Mouse (Mus musculus) hindbrain, embryonic 12.5 days (tissue): ENCODE data around the gene Cdc42se1. TPM values are rescaled to one million over a fixed set of nuclear protein-coding genes. Genes with fewer than 3 reads are reported as not detected.
A peak's percentile ranks its signal among the peaks of the same experiment; 100 is the strongest.
"Not testable (repeated sequence)": the region's sequence is repeated elsewhere in the genome, so short reads cannot be mapped to it uniquely, and the experiment has no call there.

ENCODE experiments used
- ATAC-seq: fragments of 200-750 bp; cut with Nextera tagmentation; 2 replicates; pipeline ENCODE4 v1.8.0; 2017; ENCODE audit warnings: moderate TSS enrichment; ENCODE audit not compliant: low FRiP score
- H3K27ac ChIP-seq: fragments of 300-500 bp; sonication (generic); 2 replicates; pipeline ENCODE4 v1.5.1; 2016; ENCODE audit warnings: mild to moderate bottlenecking
- H3K27me3 ChIP-seq: fragments of 300-500 bp; sonication (generic); 2 replicates; pipeline ENCODE4 v1.6.1; 2016; ENCODE audit warnings: mild to moderate bottlenecking
- H3K36me3 ChIP-seq: fragments of 300-500 bp; sonication (generic); 2 replicates; pipeline ENCODE4 v1.6.1; 2016; ENCODE audit warnings: mild to moderate bottlenecking
- H3K4me1 ChIP-seq: fragments of 300-500 bp; sonication (generic); 2 replicates; pipeline ENCODE4 v1.6.1; 2016
- H3K4me2 ChIP-seq: fragments of 300-500 bp; sonication (generic); replicated peaks from 2 replicates; pipeline ENCODE4 v1.6.1; 2016; ENCODE audit warnings: mild to moderate bottlenecking
- H3K4me3 ChIP-seq: fragments of 300-500 bp; sonication (generic); 2 replicates; pipeline ENCODE4 v1.5.1; 2016; ENCODE audit warnings: mild to moderate bottlenecking
- H3K9ac ChIP-seq: fragments of 300-500 bp; sonication (generic); 2 replicates; pipeline ENCODE4 v1.6.1; 2016; ENCODE audit warnings: mild to moderate bottlenecking, moderate library complexity
- H3K9me3 ChIP-seq: fragments of 300-500 bp; sonication (generic); replicated peaks from 2 replicates; pipeline ENCODE4 v1.6.1; 2016; ENCODE audit warnings: mild to moderate bottlenecking
- WGBS: fragments of 180-500 bp; shearing (Covaris S2); methylation state at CpG from one replicate; pipeline ENCODE4 v1.1.7; 2016; 5-methylcytosine and 5-hydroxymethylcytosine counted together
- polyA plus RNA-seq: library from polyadenylated mRNA; unstranded; fragments of >200 nt; fragmentation: Nextera tagmentation; extraction: Ambion mirVana; gene quantifications from 2 replicates; pipeline ENCODE4 v1.2.1, GENCODE M21; 2016

The Cdc42se1 gene
- polyA plus RNA-seq, 1 experiment from 2014 or later: 91.7 TPM

- Histone ChIP-seq H3K4me2 (no peak overlapping the region), H3K9me3 (no peaks in the 10 kb centered on the region), H3K9ac (no peak overlapping the region), H3K4me3 (no peak overlapping the region), H3K4me1 (no peaks in the 10 kb centered on the region), H3K27me3 (no peaks in the 10 kb centered on the region), H3K36me3 (peaks cover 79% of the 10 kb centered on the region), H3K27ac (no peak overlapping the region)
- ATAC-seq: no peak
- 94% methylated on average over 6 of the region's 6 CpGs for WGBS
Measured at GRCm38 (mm10) chr3:95203880-95204279, 24.7 kb upstream of the Cdc42se1 start.

GRCm38 (mm10) chr3:95208286-95208685 is 20.2 kb upstream of the Cdc42se1 start:
- no peaks in the 10 kb centered on the region for H3K27me3 ChIP-seq
- H3K4me3 ChIP-seq: no peak overlapping the region
- peaks cover 47% of the 10 kb centered on the region for H3K36me3 ChIP-seq
- no peaks in the 10 kb centered on the region for H3K4me1 ChIP-seq
- H3K9me3 ChIP-seq: no peaks in the 10 kb centered on the region
- no peak for ATAC-seq
- no peak overlapping the region for H3K9ac ChIP-seq
- 89% methylated on average over 4 of the region's 4 CpGs for WGBS
- H3K27ac ChIP-seq: no peak overlapping the region
- no peak overlapping the region for H3K4me2 ChIP-seq

GRCm38 (mm10) chr3:95210585-95210984 is 17.9 kb upstream of the Cdc42se1 start:
- Histone ChIP-seq H3K4me1 (no peaks in the 10 kb centered on the region), H3K9ac (no peak overlapping the region), H3K4me3 (no peak overlapping the region), H3K9me3 (no peaks in the 10 kb centered on the region), H3K27ac (no peak overlapping the region), H3K27me3 (no peaks in the 10 kb centered on the region), H3K36me3 (peaks cover 37% of the 10 kb centered on the region), H3K4me2 (no peak overlapping the region)
- 67% methylated on average over 2 of the region's 2 CpGs for WGBS
- ATAC-seq: no peak

GRCm38 (mm10) chr3:95212889-95213608 is 15.5 kb upstream of the Cdc42se1 start:
- not testable (repeated sequence) for H3K9ac ChIP-seq, ATAC-seq, H3K27me3 ChIP-seq, H3K27ac ChIP-seq, H3K4me1 ChIP-seq, H3K4me2 ChIP-seq, H3K9me3 ChIP-seq, H3K4me3 ChIP-seq
- WGBS: 82% methylated on average over 10 of the region's 10 CpGs
- H3K36me3 ChIP-seq: peaks cover 24% of the 10 kb centered on the region; the same call in 1 of the 2 replicates

GRCm38 (mm10) chr3:95213609-95213975 is 14.9 kb upstream of the Cdc42se1 start:
- H3K9ac ChIP-seq: no peak overlapping the region
- WGBS: 92% methylated on average over 1 of the region's 1 CpGs
- H3K36me3 ChIP-seq: peaks cover 21% of the 10 kb centered on the region; the same call in 1 of the 2 replicates
- no peaks in the 10 kb centered on the region for H3K9me3 ChIP-seq
- ATAC-seq: no peak
- no peak overlapping the region for H3K4me2 ChIP-seq
- no peak overlapping the region for H3K27ac ChIP-seq
- H3K4me1 ChIP-seq: 0 out of 2 replicates have a peak, but pooled peaks cover 13% of the 10 kb centered on the region
- H3K4me3 ChIP-seq: no peak overlapping the region
- no peaks in the 10 kb centered on the region for H3K27me3 ChIP-seq

- H3K27ac ChIP-seq: peak overlapping the region; percentile 98
- peak overlapping the region; percentile 75 for H3K4me3 ChIP-seq
- no peaks in the 10 kb centered on the region for H3K27me3 ChIP-seq
- peak overlapping the region; percentile 85 for H3K9ac ChIP-seq
- H3K36me3 ChIP-seq: peaks cover 43% of the 10 kb centered on the region
- peak overlapping the region; percentile 60 for H3K4me2 ChIP-seq
- WGBS: 26% methylated on average over 4 of the region's 4 CpGs
- ATAC-seq: peak; percentile 45; the same call in 1 of the 2 replicates
- no peaks in the 10 kb centered on the region for H3K9me3 ChIP-seq
- 0 out of 2 replicates have a peak, but pooled peaks cover 13% of the 10 kb centered on the region for H3K4me1 ChIP-seq
Measured at GRCm38 (mm10) chr3:95216655-95217254, 11.8 kb upstream of the Cdc42se1 start.

GRCm38 (mm10) chr3:95217255-95218134 is 11.0 kb upstream of the Cdc42se1 start, which contains the start of gene Gabpb2:
Gene Gabpb2 (minus strand): TSS chr3:95217916.
- Histone ChIP-seq H3K27ac (peak within 1 kb of the TSS; percentile 98), H3K4me3 (peak within 1 kb of the TSS; percentile 75), H3K27me3 (no peaks in the 10 kb centered on the region), H3K9me3 (no peaks in the 10 kb centered on the region), H3K9ac (peak within 1 kb of the TSS; percentile 85), H3K36me3 (peaks cover 47% of the 10 kb centered on the region), H3K4me1 (0 out of 2 replicates have a peak, but pooled peaks cover 13% of the 10 kb centered on the region), H3K4me2 (peak within 1 kb of the TSS; percentile 60)
- WGBS: under 1% methylated on average over 55 of the region's 56 CpGs
- ATAC-seq: peak; percentile 91

- Histone ChIP-seq H3K27ac (peak overlapping the region; percentile 98), H3K4me1 (0 out of 2 replicates have a peak, but pooled peaks cover 13% of the 10 kb centered on the region), H3K36me3 (peaks cover 58% of the 10 kb centered on the region), H3K9me3 (no peaks in the 10 kb centered on the region), H3K9ac (no peak overlapping the region; the same call in 1 of the 2 replicates), H3K4me3 (peak overlapping the region; percentile 75), H3K27me3 (no peaks in the 10 kb centered on the region), H3K4me2 (peak overlapping the region; percentile 60)
- 81% methylated on average over 6 of the region's 6 CpGs for WGBS
- ATAC-seq: no peak
Measured at GRCm38 (mm10) chr3:95218466-95219137, 9.9 kb upstream of the Cdc42se1 start.

GRCm38 (mm10) chr3:95223041-95223440 is 5.5 kb upstream of the Cdc42se1 start:
- Histone ChIP-seq H3K27ac (no peak overlapping the region), H3K9me3 (no peaks in the 10 kb centered on the region), H3K9ac (no peak overlapping the region), H3K4me1 (peaks cover 30% of the 10 kb centered on the region), H3K36me3 (peaks cover 58% of the 10 kb centered on the region), H3K4me3 (no peak overlapping the region), H3K4me2 (no peak overlapping the region), H3K27me3 (no peaks in the 10 kb centered on the region)
- ATAC-seq: no peak
- 91% methylated on average over 2 of the region's 2 CpGs for WGBS

- H3K27ac ChIP-seq: no peak overlapping the region
- H3K27me3 ChIP-seq: no peaks in the 10 kb centered on the region
- H3K36me3 ChIP-seq: peaks cover 49% of the 10 kb centered on the region
- WGBS: 36% methylated on average over 6 of the region's 6 CpGs
- no peaks in the 10 kb centered on the region for H3K9me3 ChIP-seq
- H3K4me1 ChIP-seq: peaks cover 25% of the 10 kb centered on the region
- no peak overlapping the region for H3K9ac ChIP-seq
- ATAC-seq: no peak
- no peak overlapping the region for H3K4me3 ChIP-seq
- H3K4me2 ChIP-seq: no peak overlapping the region; the same call in 1 of the 2 replicates
Measured at GRCm38 (mm10) chr3:95224295-95224694, 4.2 kb upstream of the Cdc42se1 start.

- 29% methylated on average over 1 of the region's 1 CpGs for WGBS
- peaks cover 35% of the 10 kb centered on the region for H3K36me3 ChIP-seq
- ATAC-seq: no peak
- H3K9ac ChIP-seq: peak overlapping the region; percentile 97
- peak overlapping the region; percentile 69 for H3K4me2 ChIP-seq
- no peaks in the 10 kb centered on the region for H3K27me3 ChIP-seq
- H3K4me3 ChIP-seq: peak overlapping the region; percentile 93
- H3K27ac ChIP-seq: peak overlapping the region; percentile 96
- no peaks in the 10 kb centered on the region for H3K9me3 ChIP-seq
- peaks cover 50% of the 10 kb centered on the region for H3K4me1 ChIP-seq
Measured at GRCm38 (mm10) chr3:95227214-95227613, 1.3 kb upstream of the Cdc42se1 start.
